Mouse (Mus musculus): ENCODE data around the gene Plcd3.

DNA sequence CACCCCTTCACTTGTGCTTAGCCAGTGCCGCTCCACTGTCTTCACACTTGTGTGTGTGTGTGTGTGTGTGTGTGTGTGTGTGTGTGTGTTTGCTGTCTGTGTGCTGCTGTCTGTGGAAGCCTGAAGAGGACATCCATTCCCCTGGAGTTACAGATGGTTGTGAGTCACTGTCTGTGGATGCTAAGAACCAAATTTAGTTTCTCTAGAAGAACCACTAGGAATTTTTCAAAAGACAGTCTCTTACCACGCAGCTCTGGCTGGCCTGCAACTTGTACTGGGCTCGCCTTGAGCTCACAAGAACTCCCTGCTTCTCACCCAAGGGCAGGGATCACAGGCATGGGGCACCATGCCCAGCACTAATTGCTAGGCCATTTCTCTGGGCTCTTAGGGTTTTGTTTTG, 68.4 kb downstream of the Plcd3 start:
- TF ChIP-seq GATA1 (IDR thresholded peaks at IDR 0.05; ENCODE audit: borderline replicate concordance, low read length) (no peak), FLI1 (IDR thresholded peaks at IDR 0.05; ENCODE audit: low read length) (no peak)

All from megakaryocyte, embryonic 14.5 days (primary cell).